Mouse (Mus musculus): ENCODE results near the gene Actl11.

Actl11 gene

GRCm38 (mm10) chr9:107928169-107928568 lies at the start of gene Actl11:
Actl11 (plus strand) TSS chr9:107928469.
- no peak for DNase-seq

GRCm38 (mm10) chr9:107880411-107880810 lies 47.9 kb upstream of the Actl11 start:
- DNase-seq, result no peak

GRCm38 (mm10) chr9:107887804-107888266 lies 40.4 kb upstream of the Actl11 start, which contains the start of gene Mon1a:
Mon1a (plus strand) TSS chr9:107888151.
- DNase-seq, result peak; percentile 84 to 92

- DNase-seq, result peak in 1 of 2 experiments; percentile 79
Measured at GRCm38 (mm10) chr9:107888267-107888850, 39.9 kb upstream of the Actl11 start.

- no peak for DNase-seq
Measured at GRCm38 (mm10) chr9:107890260-107890659, 38.0 kb upstream of the Actl11 start.

GRCm38 (mm10) chr9:107891023-107891422 lies 37.2 kb upstream of the Actl11 start:
- DNase-seq, result peak in 1 of 2 experiments; percentile 57

GRCm38 (mm10) chr9:107898563-107898962 lies 29.7 kb upstream of the Actl11 start:
- DNase-seq, result peak; percentile 50 to 59

DNA sequence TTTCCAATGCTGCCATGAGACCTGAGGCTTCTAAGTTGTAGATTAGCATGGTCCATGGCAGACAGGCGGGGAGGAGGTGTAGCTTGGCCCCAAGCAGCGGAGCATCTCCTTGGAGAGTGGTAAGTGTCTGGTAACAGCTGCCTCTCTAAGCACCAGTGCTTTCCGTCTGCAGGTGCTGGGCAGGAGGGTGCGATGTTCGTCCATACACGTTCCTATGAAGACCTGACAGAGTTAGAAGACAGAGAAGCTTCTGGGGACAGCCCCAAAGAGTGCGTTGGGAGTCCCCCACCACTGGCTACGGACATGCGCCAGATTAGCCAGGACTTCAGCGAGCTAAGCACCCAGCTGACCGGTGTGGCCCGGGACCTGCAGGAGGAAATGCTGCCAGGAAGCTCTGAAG lies 28.4 kb upstream of the Actl11 start:
- peak in 1 of 2 experiments; percentile 12 for DNase-seq

GRCm38 (mm10) chr9:107900840-107901626 lies 27.2 kb upstream of the Actl11 start:
- DNase-seq, result peak; percentile 95

- DNase-seq, result no peak
Measured at GRCm38 (mm10) chr9:107901627-107901914, 26.7 kb upstream of the Actl11 start.

GRCm38 (mm10) chr9:107904726-107905125 lies 23.5 kb upstream of the Actl11 start:
- DNase-seq, result peak; percentile 95 to 96

DNA sequence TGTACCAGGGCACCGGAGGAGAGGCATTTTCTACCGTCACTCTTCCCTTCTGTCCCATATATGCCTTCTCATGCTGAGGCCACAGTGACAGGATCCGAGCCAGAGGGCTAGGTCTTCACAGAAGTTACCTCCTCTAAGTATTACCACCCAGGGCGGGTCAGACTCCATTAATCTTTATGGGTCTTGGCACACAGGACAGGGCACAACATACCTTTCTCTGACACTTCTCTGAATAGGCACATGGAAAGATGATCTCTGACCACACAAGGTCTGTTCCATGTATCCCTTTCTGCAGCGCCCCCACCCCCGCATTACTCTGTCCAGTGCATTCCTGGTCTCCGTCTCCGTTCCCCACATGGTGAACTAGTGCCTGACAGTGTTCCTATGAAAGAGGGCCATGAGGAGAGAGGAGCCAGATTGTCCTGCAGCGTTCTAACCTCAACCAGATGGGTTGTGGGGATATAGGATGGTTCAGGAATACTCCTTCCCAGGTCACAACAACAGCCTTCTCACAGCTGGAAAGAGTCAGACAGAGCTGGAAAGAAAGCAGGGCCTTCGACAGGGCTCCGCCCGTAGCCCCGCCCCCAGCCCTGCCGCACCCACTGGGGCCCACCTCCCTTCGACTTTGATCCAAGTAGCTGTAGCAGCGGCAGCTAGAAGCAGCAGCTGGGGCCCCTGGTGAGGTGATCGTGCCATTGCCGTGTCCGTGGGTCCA lies 21.9 kb upstream of the Actl11 start, which contains the start of gene Mst1r:
Mst1r (plus strand) TSS at position 622 of the 715 bp plus-strand sequence.
- DNase-seq, result peak in 1 of 2 experiments; percentile 36

DNA sequence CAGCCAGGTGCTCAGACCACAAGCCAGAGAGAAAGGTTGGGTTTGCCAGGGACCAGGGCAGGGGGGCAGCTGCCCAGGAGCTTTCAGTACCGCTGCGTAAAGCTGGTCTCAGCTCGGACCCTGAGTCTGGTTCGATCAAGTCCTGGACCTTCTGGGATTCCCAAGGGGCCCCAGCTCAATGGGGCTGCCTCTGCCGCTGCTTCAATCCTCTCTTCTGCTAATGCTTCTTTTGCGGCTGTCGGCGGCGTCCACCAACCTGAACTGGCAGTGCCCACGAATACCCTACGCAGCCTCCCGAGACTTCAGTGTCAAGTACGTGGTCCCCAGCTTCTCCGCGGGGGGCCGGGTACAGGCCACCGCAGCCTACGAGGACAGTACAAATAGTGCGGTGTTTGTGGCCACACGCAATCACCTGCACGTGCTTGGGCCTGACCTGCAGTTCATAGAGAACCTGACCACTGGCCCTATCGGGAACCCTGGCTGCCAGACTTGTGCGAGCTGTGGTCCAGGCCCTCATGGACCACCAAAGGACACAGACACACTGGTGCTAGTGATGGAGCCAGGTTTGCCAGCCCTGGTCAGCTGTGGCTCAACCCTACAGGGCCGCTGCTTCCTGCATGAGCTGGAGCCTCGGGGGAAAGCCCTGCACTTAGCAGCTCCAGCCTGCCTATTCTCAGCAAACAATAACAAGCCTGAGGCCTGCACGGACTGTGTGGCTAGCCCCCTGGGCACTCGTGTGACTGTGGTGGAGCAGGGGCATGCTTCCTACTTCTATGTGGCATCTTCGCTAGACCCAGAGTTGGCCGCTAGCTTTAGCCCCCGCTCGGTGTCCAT lies 21.1 kb upstream of the Actl11 start:
- peak in 1 of 2 experiments; percentile 17 for DNase-seq

- no peak for DNase-seq
Measured at GRCm38 (mm10) chr9:107907801-107908120, 20.5 kb upstream of the Actl11 start.

DNA sequence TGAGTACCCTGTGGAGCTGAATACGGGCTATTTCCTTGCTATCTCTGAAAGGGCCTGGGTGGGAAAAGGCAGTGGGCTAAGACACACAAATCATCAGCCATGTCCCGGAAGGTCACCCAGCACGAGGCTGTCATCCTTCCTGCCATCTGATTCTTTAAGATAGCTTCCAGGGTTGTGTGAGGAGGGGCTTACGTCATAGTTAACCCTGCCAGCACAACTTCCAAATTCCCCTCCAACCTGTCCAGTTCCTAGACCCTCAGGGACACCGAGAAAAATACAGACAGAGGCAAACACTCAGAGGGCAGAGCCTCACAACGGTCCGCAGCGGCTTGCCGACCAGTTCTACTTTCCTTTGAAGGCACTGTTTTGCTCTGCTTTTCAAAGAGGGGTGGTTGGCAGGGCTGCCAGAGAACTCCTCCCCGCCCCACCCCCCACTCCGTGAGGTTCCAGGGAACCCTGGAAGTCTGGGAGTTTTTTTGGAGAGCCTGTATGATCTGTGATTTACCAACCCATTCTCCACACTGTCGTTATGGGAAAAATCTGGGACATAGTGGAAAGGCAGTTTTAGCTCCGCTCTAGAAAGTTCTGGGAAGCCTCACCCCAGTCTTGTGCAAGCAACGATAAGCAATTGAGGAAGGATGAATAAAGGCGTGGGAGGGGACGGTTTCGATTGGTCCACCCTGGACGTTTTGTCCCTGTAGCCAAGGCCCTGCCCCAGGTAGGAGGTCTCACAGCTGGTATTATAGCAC lies 19.7 kb upstream of the Actl11 start:
- no peak for DNase-seq

DNA sequence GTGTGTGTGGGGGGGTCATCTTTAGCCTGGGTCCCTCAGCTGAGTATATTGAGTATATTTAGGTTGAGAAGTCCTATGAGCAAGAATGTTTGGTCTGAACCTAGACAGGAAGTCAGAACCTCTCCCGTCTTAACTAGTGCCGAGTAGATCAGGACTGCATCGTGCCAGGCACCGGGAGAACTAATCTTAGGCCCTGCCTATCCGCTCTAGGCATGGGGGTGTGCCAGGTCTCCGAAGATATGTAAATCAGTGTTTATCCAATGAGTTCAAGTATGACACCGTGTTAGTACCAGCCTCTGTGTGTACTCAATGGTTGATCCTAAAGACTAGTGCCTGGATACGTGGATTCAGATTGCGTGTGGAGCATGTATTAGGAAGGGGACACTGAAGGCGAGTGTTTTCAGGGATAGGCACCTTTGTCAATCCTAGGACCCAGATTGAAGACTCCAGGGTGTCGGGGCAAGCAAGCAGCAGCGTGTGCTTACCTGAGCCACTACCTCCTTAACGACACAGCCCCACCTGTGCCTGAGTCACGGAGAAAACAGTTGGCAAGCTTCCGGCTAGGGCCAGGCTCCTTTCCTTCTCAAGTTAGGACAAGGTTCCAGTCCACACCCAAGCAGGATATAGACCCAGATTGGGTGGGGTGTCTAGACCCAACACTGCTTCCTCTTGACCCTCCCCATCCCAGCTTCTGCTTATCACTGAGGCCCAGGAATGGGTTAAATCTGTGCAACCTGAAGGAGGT lies 18.1 kb upstream of the Actl11 start:
- DNase-seq, result no peak

- DNase-seq, result peak; percentile 39 to 54
Measured at GRCm38 (mm10) chr9:107914764-107915420, 13.4 kb upstream of the Actl11 start.

DNA sequence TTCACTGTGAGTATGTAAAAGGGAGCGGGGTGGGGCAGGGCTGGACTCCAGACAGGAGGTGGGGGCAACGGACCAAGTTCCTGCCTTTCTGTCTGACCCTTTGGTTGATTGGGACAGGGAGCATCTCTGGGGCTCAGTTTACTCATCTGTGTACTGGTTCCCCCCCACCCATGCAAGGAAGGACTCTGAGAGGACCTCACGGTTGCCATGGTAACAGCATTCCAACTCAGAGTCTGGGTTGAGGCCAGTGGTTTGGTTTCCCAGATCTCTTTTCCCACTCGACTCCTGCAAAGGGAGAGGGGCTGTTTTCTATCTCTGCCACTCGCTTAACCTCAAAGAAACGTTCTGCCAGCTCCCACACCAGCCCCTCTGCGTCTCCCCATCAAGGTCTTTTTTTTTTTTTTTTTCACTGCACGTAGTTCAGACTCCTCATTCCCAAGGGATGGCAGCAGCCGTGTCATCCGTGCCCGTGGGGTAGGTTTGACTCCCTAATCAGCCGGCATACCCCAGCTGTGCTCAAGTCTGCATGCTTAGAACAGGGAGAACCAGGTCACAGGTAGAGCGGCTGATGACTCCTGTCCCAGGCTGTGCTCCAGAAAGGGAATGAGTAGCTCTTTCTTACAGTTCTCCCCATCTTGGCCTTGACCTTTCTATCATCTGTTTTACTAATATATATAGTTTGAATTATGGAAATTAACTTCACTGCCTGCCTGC lies 10.2 kb upstream of the Actl11 start:
- DNase-seq, result peak in 1 of 2 experiments; percentile 47

DNA sequence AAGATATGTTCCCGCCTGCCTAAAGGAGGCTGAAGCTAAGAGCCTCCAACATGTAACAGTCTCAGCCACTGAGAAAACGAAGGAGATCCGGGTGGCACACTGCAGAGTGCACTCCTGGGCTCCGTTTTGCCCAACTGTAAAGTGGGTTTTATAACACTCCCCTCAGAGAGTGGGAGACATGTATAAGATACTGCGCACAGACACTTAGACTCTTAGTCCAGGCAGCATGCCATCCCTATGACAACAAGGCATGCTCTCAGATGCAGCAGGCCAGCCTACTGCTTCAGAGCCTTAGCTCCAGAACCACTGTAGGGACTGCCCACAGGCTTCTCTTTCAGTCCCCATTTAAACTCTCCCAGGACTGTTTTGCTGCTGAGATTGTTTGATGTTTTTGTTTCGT lies 9.4 kb upstream of the Actl11 start:
- no peak for DNase-seq

- DNase-seq, result no peak
Measured at GRCm38 (mm10) chr9:107919441-107919840, 8.8 kb upstream of the Actl11 start.
